Mouse (Mus musculus) E14TG2a.4 (cell line): ENCODE results near the gene Sh3glb2.

Experiments
- CTCF ChIP-seq: conservative IDR thresholded peaks from 2 replicates; pipeline ENCODE4 v1.5.1; 2014; ENCODE audit warnings: low read length
- NANOG ChIP-seq: IDR thresholded peaks from 2 replicates; pipeline ENCODE4 v1.6.1; 2014; ENCODE audit warnings: borderline replicate concordance, low read length, mixed read lengths
- POU5F1 ChIP-seq: IDR thresholded peaks from 2 replicates; pipeline ENCODE4 v1.6.1; 2014; ENCODE audit warnings: low read length, borderline replicate concordance

- TF ChIP-seq CTCF (no peak), NANOG (no peak), POU5F1 (no peak)
Observed at GRCm38 (mm10) chr2:30371544-30371943, 12.4 kb upstream of the Sh3glb2 start.
